23 mouse cellular contexts compared by ENCODE assay signal in the genomic region with DNA sequence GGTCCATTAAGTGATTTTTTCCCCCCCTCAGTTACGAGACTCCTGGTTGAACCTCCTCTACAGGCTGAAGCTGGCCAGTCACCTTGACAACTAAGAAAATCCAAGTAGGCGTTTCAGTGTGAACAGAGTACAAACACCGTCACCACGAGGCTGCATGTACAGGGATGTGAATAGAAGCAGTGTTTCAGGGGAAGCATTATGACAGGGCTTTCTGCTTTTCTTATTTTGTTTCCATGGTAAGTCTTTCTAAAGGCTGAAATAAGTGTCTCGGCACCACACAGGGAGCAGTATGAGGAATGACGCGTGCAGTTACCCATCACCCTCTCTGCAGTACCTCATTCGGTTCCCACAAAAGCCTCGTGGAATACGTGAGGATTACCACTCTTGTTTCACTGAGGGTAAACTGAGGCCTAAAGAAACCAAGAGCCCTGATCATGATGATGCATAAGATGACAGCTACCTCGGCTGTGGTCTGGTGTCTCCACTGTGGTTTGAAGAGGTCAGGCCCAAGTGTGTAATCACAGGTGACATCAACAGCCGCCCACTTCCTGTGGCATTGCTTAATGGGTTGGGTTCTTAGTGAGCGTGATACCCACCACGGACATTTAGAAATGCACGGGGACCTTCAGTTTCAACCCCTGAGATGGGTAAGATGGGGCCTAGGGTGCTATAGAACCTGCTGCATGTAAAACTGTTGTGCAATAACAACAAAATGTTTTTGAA.
DNase-seq lines count a peak whose midpoint lies in the region; ATAC-seq lines count a peak whose summit lies in the region.
"Had no signal": no experiment of that assay in that cellular context is flagged by ENCODE, and none has a peak within 500 bp of the region (broad histone marks: within the 10 kb centered on the region; RNA-seq: fewer than 3 reads in every experiment).

No protein-coding gene starts in this region.

- H3K4me1 ChIP-seq in hindbrain, embryonic 14.5 days (replicated peaks; ENCODE audit: control insufficient read depth, insufficient read depth, low read length): no peaks in the 10 kb centered on the region
- H3K4me1 ChIP-seq: forebrain, embryonic 13.5 days; hindbrain, embryonic 12.5 days; liver, embryonic 15.5 days had no signal

- WGBS in hindbrain, embryonic 14.5 days: 80% methylated on average over 15 of the region's 15 CpGs

- no peaks in the 10 kb centered on the region for H3K9me3 ChIP-seq in hindbrain, embryonic 14.5 days (ENCODE audit: control insufficient read depth, low read length)
- H3K9me3 ChIP-seq: embryonic facial prominence, embryonic 10.5 days; forebrain, embryonic 13.5 days; hindbrain, embryonic 12.5 days; limb, embryonic 15.5 days; liver, embryonic 15.5 days had no signal

- no peak overlapping the region for H3K4me3 ChIP-seq in hindbrain, embryonic 14.5 days (replicated peaks; ENCODE audit: low read length)
- H3K4me3 ChIP-seq: embryonic facial prominence, embryonic 10.5 days; forebrain, embryonic 13.5 days; hindbrain, embryonic 12.5 days; layer of hippocampus, adult 2 months; limb, embryonic 15.5 days; liver, embryonic 15.5 days had no signal

- H3K36me3 ChIP-seq in hindbrain, embryonic 14.5 days (replicated peaks; ENCODE audit: control insufficient read depth, insufficient read depth): no peaks in the 10 kb centered on the region
- H3K36me3 ChIP-seq: embryonic facial prominence, embryonic 10.5 days; hindbrain, embryonic 12.5 days; limb, embryonic 15.5 days; liver, embryonic 15.5 days had no signal

- ATAC-seq in frontal cortex, adult (ENCODE audit: low TSS enrichment): peak; percentile 64
- peak; percentile 91 for ATAC-seq in megakaryocyte, adult 5-6 weeks (ENCODE audit: poor library complexity, severe bottlenecking)
- no peak for ATAC-seq in hindbrain, embryonic 14.5 days (ENCODE audit: low FRiP score)
- ATAC-seq: forebrain, embryonic 13.5 days; intestine, postnatal 0 days; midbrain, embryonic 16.5 days had no signal

- no peak overlapping the region for H3K27ac ChIP-seq in hindbrain, embryonic 14.5 days
- H3K27ac ChIP-seq: embryonic facial prominence, embryonic 10.5 days; forebrain, embryonic 13.5 days; hindbrain, embryonic 12.5 days; layer of hippocampus, adult 2 months; limb, embryonic 15.5 days; liver, embryonic 15.5 days had no signal

- H3K27me3 ChIP-seq in hindbrain, embryonic 14.5 days (ENCODE audit: control insufficient read depth, insufficient read depth, low read length): no peaks in the 10 kb centered on the region
- H3K27me3 ChIP-seq: forebrain, embryonic 13.5 days; hindbrain, embryonic 12.5 days; limb, embryonic 15.5 days; liver, embryonic 15.5 days had no signal

- H3K9ac ChIP-seq in hindbrain, embryonic 14.5 days: no peak overlapping the region
- H3K9ac ChIP-seq: forebrain, embryonic 13.5 days; hindbrain, embryonic 12.5 days; limb, embryonic 15.5 days; liver, embryonic 15.5 days had no signal

- DNase-seq in frontal cortex, postnatal 25 days (ENCODE audit: low spot score in 2 of 2): no peak
- DNase-seq in 416B (ENCODE audit: low read depth): peak; percentile 47
- peak; percentile 32 for DNase-seq in T-cell, adult 2 months (ENCODE audit: low spot score)
- DNase-seq in lung, postnatal 10 days: no peak
- DNase-seq in hindbrain, embryonic 14.5 days (ENCODE audit: low spot score): no peak
- DNase-seq in heart, postnatal 25 days (ENCODE audit: low spot score): no peak
- DNase-seq: adrenal gland, postnatal 25 days; cerebellum, adult 18-20 months; heart, postnatal 10 days; layer of hippocampus, postnatal 36 days; right cerebral cortex, postnatal 14 days; thymus, adult 2 months had no signal

- H3K4me2 ChIP-seq in hindbrain, embryonic 14.5 days (replicated peaks): no peak overlapping the region
- H3K4me2 ChIP-seq: forebrain, embryonic 13.5 days; heart, embryonic 11.5 days; hindbrain, embryonic 12.5 days; limb, embryonic 15.5 days; liver, embryonic 15.5 days had no signal

- intact Hi-C loops in heart, postnatal 25 days (cut with DNase I): no loop called here

Comparison
In these comparisons a context has a peak if more than half of its experiments do, and no peak if none do; other contexts are left out.
1. DNase-seq: peak in 416B (single experiment) and T-cell, adult 2 months (single experiment); none in frontal cortex, postnatal 25 days (0 of 2), lung, postnatal 10 days (single experiment), hindbrain, embryonic 14.5 days (single experiment) and heart, postnatal 25 days (single experiment).